In genomic region chr1:26765076-26765475, GRCm38 (mm10) we compare ENCODE assay signal across 26 mouse cellular contexts.
A peak's percentile ranks its signal among the peaks of the same experiment; 100 is the strongest.
DNase-seq lines count a peak whose midpoint lies in the region; ATAC-seq and TF ChIP-seq lines count a peak whose summit lies in the region.
"Had no signal": no experiment of that assay in that cellular context is flagged by ENCODE, and none has a peak within 500 bp of the region (broad histone marks: within the 10 kb centered on the region; RNA-seq: fewer than 3 reads in every experiment).

No protein-coding gene starts in this region.

- H3K9me3 ChIP-seq in hindbrain, postnatal 0 days (ENCODE audit: low read length): no peaks in the 10 kb centered on the region
- H3K9me3 ChIP-seq in hindbrain, embryonic 14.5 days (ENCODE audit: control insufficient read depth, low read length): no peaks in the 10 kb centered on the region
- H3K9me3 ChIP-seq: heart, embryonic 10.5 days; heart, embryonic 15.5 days; hindbrain, embryonic 13.5 days; limb, embryonic 12.5 days; liver, embryonic 15.5 days; midbrain, embryonic 12.5 days had no signal

- H3K4me2 ChIP-seq in hindbrain, postnatal 0 days (ENCODE audit: low read depth, low read length): no peak overlapping the region
- H3K4me2 ChIP-seq in hindbrain, embryonic 14.5 days (replicated peaks): no peak overlapping the region
- H3K4me2 ChIP-seq: heart, embryonic 15.5 days; hindbrain, embryonic 13.5 days; limb, embryonic 12.5 days; liver, embryonic 15.5 days; lung, embryonic 14.5 days; midbrain, embryonic 12.5 days had no signal

- ATAC-seq in hindbrain, postnatal 0 days: no peak
- ATAC-seq in hindbrain, embryonic 14.5 days (ENCODE audit: low FRiP score): no peak
- ATAC-seq: activated CD4-positive, CD25-positive, alpha-beta regulatory T cell, adult 4 months; forebrain, embryonic 14.5 days; inflammation-experienced regulatory T-cells, adult 6 months had no signal

- H3K27me3 ChIP-seq in hindbrain, postnatal 0 days (ENCODE audit: insufficient read depth, low read length): no peaks in the 10 kb centered on the region
- H3K27me3 ChIP-seq in hindbrain, embryonic 14.5 days (ENCODE audit: control insufficient read depth, insufficient read depth, low read length): no peaks in the 10 kb centered on the region
- H3K27me3 ChIP-seq: heart, embryonic 15.5 days; hindbrain, embryonic 13.5 days; limb, embryonic 12.5 days; liver, embryonic 15.5 days; midbrain, embryonic 12.5 days had no signal

- peak; percentile 5 to 12 for DNase-seq in cerebellum, postnatal 10 days
- no peak for DNase-seq in cerebellum, adult 11 months
- peak; percentile 33 for DNase-seq in hindbrain, postnatal 0 days (ENCODE audit: low spot score)
- no peak for DNase-seq in hindbrain, embryonic 14.5 days (ENCODE audit: low spot score)
- DNase-seq in brain, embryonic 14.5 days (ENCODE audit: low read depth): peak; percentile 33
- DNase-seq in retina, embryonic 14.5 days (ENCODE audit: low spot score): peak; percentile 20
- no peak for DNase-seq in urinary bladder, adult 18-20 months (ENCODE audit: low spot score in 2 of 2)
- DNase-seq: B cell, adult 2 months; cerebellum, adult 2 months; cerebellum, postnatal 25 days; gastrocnemius, postnatal 25 days; heart, adult 11 months; kidney, adult 11 months; kidney, postnatal 14 days; lung, embryonic 14.5 days; thymus, adult 2 months; thymus, postnatal 36 days had no signal

- H3K4me3 ChIP-seq in hindbrain, postnatal 0 days (ENCODE audit: low read length): no peak overlapping the region
- H3K4me3 ChIP-seq in hindbrain, embryonic 14.5 days (replicated peaks; ENCODE audit: low read length): no peak overlapping the region
- H3K4me3 ChIP-seq: heart, embryonic 10.5 days; heart, embryonic 15.5 days; hindbrain, embryonic 13.5 days; limb, embryonic 12.5 days; liver, embryonic 15.5 days; midbrain, embryonic 12.5 days had no signal

- 54% methylated on average over 6 of the region's 6 CpGs for WGBS in hindbrain, postnatal 0 days
- 48% methylated on average over 6 of the region's 6 CpGs for WGBS in hindbrain, embryonic 14.5 days

- H3K9ac ChIP-seq in hindbrain, postnatal 0 days (replicated peaks; ENCODE audit: low read length): no peak overlapping the region
- H3K9ac ChIP-seq in hindbrain, embryonic 14.5 days: no peak overlapping the region
- H3K9ac ChIP-seq: heart, embryonic 15.5 days; hindbrain, embryonic 13.5 days; limb, embryonic 12.5 days; liver, embryonic 15.5 days; lung, embryonic 14.5 days; midbrain, embryonic 12.5 days had no signal

- TF ChIP-seq POLR2A in brain, embryonic 14.5 days (IDR thresholded peaks at IDR 0.05; ENCODE audit: borderline replicate concordance, extremely low read depth, insufficient read depth, insufficient read length, poor library complexity, severe bottlenecking): no peak

- TF ChIP-seq CTCF in hindbrain, postnatal 0 days (IDR thresholded peaks at IDR 0.05; ENCODE audit: low read depth): no peak
- no peak for TF ChIP-seq CTCF in brain, embryonic 14.5 days (IDR thresholded peaks at IDR 0.05; ENCODE audit: borderline replicate concordance, extremely low read depth, insufficient read depth, insufficient read length)

- H3K4me1 ChIP-seq in hindbrain, postnatal 0 days (ENCODE audit: insufficient read depth, low read length): no peaks in the 10 kb centered on the region
- no peaks in the 10 kb centered on the region for H3K4me1 ChIP-seq in hindbrain, embryonic 14.5 days (replicated peaks; ENCODE audit: control insufficient read depth, insufficient read depth, low read length)
- H3K4me1 ChIP-seq: heart, embryonic 10.5 days; heart, embryonic 15.5 days; hindbrain, embryonic 13.5 days; limb, embryonic 12.5 days; liver, embryonic 15.5 days; midbrain, embryonic 12.5 days had no signal

- no peaks in the 10 kb centered on the region for H3K36me3 ChIP-seq in hindbrain, postnatal 0 days (ENCODE audit: insufficient read depth, low read length)
- H3K36me3 ChIP-seq in hindbrain, embryonic 14.5 days (replicated peaks; ENCODE audit: control insufficient read depth, insufficient read depth): no peaks in the 10 kb centered on the region
- H3K36me3 ChIP-seq: heart, embryonic 10.5 days; heart, embryonic 15.5 days; hindbrain, embryonic 13.5 days; limb, embryonic 12.5 days; liver, embryonic 15.5 days; midbrain, embryonic 12.5 days had no signal

- H3K27ac ChIP-seq in hindbrain, postnatal 0 days: no peak overlapping the region
- no peak overlapping the region for H3K27ac ChIP-seq in hindbrain, embryonic 14.5 days
- H3K27ac ChIP-seq: heart, embryonic 10.5 days; heart, embryonic 15.5 days; hindbrain, embryonic 13.5 days; limb, embryonic 12.5 days; liver, embryonic 15.5 days; midbrain, embryonic 12.5 days had no signal

Comparison
In these comparisons a context has a peak if more than half of its experiments do, and no peak if none do; other contexts are left out.
1. DNase-seq: peak in cerebellum, postnatal 10 days (2 of 2), hindbrain, postnatal 0 days (single experiment), brain, embryonic 14.5 days (single experiment) and retina, embryonic 14.5 days (single experiment); none in cerebellum, adult 11 months (single experiment), hindbrain, embryonic 14.5 days (single experiment) and urinary bladder, adult 18-20 months (0 of 2).